Mouse (Mus musculus): ENCODE results near the gene Igfbp1.

Gene Igfbp1

GRCm38 (mm10) chr11:7230000-7230399 lies 32.4 kb downstream of the Igfbp1 start:
- DNase-seq (ENCODE audit: low spot score in 2 of 2), result no peak

GRCm38 (mm10) chr11:7231958-7232357 lies 34.4 kb downstream of the Igfbp1 start:
- no peak for DNase-seq (ENCODE audit: low spot score in 2 of 2)

- DNase-seq (ENCODE audit: low spot score in 2 of 2), result no peak
These were observed 35.8 kb downstream of the Igfbp1 start for GRCm38 (mm10) chr11:7233333-7233732.

GRCm38 (mm10) chr11:7234436-7234835 lies 36.9 kb downstream of the Igfbp1 start:
- DNase-seq (ENCODE audit: low spot score in 2 of 2), result no peak

GRCm38 (mm10) chr11:7234981-7235609 lies 37.5 kb downstream of the Igfbp1 start:
- DNase-seq (ENCODE audit: low spot score in 2 of 2), result no peak

GRCm38 (mm10) chr11:7236751-7237150 lies 39.2 kb downstream of the Igfbp1 start:
- no peak for DNase-seq (ENCODE audit: low spot score in 2 of 2)

- no peak for DNase-seq (ENCODE audit: low spot score in 2 of 2)
These were observed 40.1 kb downstream of the Igfbp1 start for GRCm38 (mm10) chr11:7237712-7238111.

GRCm38 (mm10) chr11:7238546-7238945 lies 41.0 kb downstream of the Igfbp1 start:
- no peak for DNase-seq (ENCODE audit: low spot score in 2 of 2)

GRCm38 (mm10) chr11:7239041-7239740 lies 41.6 kb downstream of the Igfbp1 start:
- DNase-seq (ENCODE audit: low spot score in 2 of 2), result no peak

- DNase-seq (ENCODE audit: low spot score in 2 of 2), result no peak
These were observed 47.2 kb downstream of the Igfbp1 start for GRCm38 (mm10) chr11:7244782-7245181.

GRCm38 (mm10) chr11:7250415-7250814 lies 52.8 kb downstream of the Igfbp1 start:
- DNase-seq (ENCODE audit: low spot score in 2 of 2), result no peak

- DNase-seq (ENCODE audit: low spot score in 2 of 2), result no peak
These were observed 53.3 kb downstream of the Igfbp1 start for GRCm38 (mm10) chr11:7250870-7251269.

Data from spleen, postnatal 14 days (tissue).